Mouse (Mus musculus) cerebellum, postnatal 14 days (tissue): Measurements from ENCODE around the gene Npff.
A peak's percentile ranks its signal among the peaks of the same experiment; 100 is the strongest.

ENCODE experiments used
- DNase-seq, 2 experiments: peaks; one replicate each; pipeline ENCODE4 v3.0.0; 2021; ENCODE audit warnings: mixed read lengths in 2 of 2

Gene Npff

DNA sequence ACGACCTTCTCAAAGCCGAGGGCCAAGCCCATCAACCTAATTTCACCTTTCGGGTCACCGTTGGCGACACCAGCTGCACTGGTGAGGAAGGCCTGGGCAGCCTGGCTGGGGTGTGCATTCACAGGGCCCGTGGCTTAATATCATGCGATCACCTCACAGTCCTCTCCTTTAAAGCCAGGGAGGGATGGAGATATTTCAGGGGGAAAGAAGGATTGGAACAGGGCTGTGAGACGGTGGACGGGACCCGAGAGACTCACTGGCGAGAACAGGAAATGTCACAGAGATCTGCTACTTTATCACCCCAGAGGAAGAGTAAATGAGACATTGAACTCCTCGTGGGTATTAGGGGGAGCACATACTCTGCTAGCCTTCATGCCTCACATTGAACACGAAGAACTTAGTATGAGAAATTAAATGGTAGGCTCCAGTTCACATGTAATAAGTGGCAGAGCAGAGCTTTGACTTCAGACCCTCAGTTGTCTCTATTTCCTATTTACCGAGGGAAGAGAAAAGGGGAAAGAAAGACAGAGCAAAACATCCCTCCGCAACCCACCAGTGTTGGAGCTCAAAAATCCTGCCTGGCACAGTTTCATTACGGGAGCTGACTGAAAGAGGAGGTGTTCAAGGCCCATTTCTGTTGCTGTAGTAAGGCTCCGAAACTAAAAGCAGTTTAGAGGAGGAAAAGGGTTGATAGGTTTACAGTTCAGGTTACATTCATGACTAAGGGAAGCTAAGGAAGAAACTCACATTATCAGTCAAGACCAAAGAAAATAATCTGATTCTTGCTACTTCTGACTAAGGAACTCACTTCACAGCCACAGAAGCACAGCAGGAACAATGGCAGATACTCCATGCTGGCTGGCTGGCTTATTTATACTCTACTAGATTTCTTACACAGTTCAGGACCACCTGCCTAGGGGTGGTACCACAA lies 5.3 kb downstream of the Npff start:
- peak in 1 of 2 experiments; percentile 47 for DNase-seq

- DNase-seq: no peak
Measured at GRCm38 (mm10) chr15:102518859-102519201, 5.9 kb downstream of the Npff start.

GRCm38 (mm10) chr15:102517976-102518858 lies 6.5 kb downstream of the Npff start, which contains the start of gene Tarbp2:
Tarbp2 (plus strand) TSS chr15:102518192.
- peak; percentile 99 for DNase-seq

GRCm38 (mm10) chr15:102517631-102517975 lies 7.1 kb downstream of the Npff start:
- no peak for DNase-seq

GRCm38 (mm10) chr15:102516728-102517404 lies 7.9 kb downstream of the Npff start, which contains the start of gene Map3k12:
Map3k12 (minus strand) TSS chr15:102517064.
- peak; percentile 89 to 92 for DNase-seq

DNA sequence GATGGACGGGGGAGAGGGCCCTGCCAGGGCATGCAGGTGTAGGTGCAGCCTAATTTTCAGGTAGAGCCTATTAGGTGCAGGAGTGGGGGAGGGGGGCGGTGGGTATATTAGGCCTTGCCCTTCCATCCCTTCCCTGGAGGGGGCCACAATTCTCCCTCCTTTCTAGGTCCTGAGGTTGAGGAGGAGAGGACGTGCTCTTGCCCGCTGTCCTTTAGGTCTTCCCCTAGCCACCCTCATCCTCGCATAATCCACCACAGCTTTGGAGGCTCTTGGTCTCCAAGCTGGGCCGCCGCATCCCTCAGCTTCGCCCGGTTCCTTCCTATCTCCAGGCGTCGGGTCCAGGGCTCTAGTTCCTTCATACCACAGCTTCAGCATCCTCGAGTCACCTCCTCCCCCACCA lies 8.4 kb downstream of the Npff start:
- DNase-seq: peak; percentile 75 to 90

DNA sequence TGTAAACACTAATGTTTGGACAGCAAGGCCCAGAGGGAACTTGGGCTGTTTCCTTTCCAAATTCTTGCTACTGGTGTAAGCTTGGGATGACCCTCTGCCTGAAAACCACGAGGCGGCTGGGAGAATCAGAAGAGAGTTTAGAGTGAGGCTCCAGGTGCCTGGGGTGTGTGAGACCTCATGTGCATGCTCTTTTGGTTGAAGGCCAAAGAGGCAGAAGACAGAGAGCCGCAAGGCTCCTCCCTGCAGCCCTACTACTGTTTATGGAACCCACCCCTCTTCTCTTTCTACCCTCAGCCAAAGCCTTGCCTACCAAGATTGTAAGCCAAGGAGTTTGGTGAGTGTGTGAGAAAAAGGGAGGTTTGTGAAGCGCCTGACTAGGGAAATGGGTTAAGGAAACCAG lies 9.0 kb downstream of the Npff start:
- peak in 1 of 2 experiments; percentile 60 for DNase-seq

GRCm38 (mm10) chr15:102515261-102515660 lies 9.5 kb downstream of the Npff start:
- no peak for DNase-seq

GRCm38 (mm10) chr15:102513004-102513403 lies 11.7 kb downstream of the Npff start:
- DNase-seq: no peak

- no peak for DNase-seq
Measured at GRCm38 (mm10) chr15:102512471-102512870, 12.3 kb downstream of the Npff start.

DNA sequence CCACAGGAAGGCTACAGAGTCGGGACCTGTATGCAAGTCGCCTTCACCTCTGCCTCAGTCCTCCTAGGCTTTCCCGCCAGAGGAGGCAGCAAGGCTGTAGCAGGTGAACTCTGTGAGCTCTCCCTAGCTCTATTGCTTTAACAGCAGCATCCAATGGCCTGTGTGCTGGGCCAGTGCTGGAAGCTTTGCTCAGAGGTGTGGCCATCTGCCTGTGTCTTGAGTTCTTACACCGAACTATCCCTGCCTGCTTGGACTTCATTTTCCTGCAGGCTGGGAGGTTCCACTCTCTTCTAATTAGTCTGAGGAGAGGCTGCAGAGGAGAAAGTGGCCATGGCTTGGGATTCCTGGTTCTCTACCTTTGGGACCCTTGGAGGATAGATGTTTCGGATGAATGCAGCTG lies 12.7 kb downstream of the Npff start:
- DNase-seq: no peak

DNA sequence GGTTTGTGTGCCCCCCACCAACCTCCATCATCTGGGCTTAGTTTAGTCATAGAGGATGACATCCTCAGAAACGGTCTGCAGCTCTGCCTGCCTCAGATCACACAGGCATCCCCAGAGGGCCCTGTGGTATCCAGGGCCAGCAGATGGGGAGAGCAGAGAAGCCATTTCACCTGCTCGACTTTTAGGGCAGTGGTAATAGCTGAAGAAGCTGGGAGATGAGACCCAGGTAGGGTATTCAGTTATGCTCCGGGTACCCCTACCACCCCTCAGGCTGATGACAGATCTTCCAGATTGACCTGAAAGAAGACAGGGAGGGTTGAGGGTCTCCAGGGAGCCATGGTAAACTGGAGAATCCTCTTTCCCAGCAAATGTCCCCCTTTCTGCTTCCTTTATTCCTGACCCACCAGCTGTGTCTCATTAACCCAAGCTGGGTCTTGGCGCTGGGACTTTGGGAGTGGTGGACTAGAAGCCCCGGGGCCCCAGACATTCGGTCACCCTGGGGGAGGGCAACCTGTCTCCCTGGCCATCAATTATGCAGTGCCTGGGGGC lies 13.4 kb downstream of the Npff start:
- DNase-seq: peak; percentile 40 to 56

DNA sequence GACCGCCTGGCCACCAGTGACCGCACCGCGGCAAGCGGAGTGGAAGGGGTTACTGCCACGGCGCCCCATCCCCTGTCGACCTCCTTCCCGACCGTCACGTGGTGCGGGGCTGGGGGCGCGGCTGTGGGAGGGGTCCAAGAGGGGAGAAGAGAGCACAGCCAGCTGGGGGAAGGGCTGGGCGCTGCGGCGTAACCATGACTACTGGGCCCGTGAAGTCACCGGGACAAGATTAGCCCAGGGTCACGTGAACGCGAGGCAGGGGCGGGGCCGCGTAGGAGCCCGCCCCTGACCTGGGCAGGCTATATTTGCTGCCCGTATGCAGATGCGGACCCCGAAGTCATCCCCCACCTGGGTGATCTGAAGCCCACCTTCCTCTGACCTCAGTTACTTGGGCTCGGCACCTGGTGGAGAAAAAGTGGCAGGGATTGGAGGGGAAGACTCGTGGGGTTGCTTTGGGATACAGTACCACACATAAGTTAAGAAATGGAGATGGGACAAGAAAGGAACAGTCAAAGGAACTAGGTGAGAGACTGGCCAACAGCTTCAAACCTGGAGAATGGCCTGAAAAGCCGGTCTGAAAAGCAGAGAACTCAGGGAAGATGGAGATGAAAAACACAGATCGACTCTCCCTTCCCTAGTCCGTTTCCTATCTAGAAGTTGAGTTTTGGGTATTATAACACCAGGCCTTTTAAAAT lies 14.0 kb downstream of the Npff start:
- DNase-seq: peak; percentile 87 to 91

DNA sequence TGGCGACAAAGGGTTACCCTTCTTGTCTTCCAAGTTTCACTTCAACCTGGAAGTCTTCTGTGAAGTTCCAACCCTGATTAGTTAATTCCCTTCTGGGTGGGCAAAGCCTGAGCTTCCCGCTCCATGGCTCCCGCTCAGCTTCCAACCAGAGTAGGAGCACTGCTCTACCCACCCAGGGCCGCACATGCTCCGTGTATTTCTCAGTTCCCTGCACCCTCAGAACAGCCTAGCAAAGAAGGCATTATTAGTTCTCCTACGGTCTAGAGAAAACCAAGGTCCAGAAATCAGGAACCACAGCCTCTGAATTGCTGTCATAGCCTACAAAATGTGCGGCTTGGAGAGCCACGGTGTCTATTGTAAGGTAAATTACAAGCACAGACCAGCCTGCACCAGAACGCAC lies 14.6 kb downstream of the Npff start:
- DNase-seq: peak in 1 of 2 experiments; percentile 40

DNA sequence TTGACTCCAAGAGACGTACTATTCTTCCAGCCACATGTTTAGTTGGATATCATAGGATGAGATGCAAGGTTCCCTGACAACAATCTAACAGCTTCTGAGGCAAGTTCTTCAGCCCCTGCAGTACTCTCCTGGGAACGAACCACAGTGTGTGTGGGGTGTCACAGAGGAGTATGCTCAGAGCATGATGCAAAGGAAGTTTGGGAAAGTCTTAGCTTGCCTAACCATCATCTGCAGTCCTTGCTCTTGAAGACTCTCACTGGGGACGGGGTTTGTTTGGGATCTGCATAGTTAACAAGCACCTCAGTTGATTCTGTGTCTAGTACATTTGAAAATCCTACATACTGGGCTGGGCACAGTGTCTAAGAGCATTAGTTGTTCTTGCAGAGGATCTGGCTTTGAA lies 16.4 kb downstream of the Npff start:
- DNase-seq: no peak

DNA sequence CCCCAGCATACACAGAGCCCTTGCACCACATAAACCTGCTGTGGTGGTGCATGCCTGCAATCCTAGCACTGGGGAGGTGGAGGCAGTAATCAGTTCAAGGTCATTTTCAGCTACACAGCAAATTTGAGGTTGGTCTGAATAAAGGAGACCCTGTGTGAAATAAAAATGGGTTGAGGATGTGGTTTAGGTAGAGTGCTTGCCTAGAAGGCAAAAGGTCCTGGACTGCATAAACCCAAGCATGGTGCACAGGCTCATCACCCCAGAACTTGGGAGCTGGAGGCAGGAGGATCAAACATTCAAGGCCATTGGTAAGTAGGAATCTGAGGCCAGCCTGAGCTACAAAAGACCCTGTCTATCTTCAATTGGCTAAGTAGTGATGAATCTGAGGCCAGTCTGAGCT lies 17.2 kb downstream of the Npff start:
- DNase-seq: no peak

GRCm38 (mm10) chr15:102506864-102507263 lies 17.9 kb downstream of the Npff start:
- DNase-seq: no peak

- DNase-seq: no peak
Measured at GRCm38 (mm10) chr15:102506464-102506830, 18.3 kb downstream of the Npff start.

- DNase-seq: no peak
Measured at GRCm38 (mm10) chr15:102505770-102506463, 18.8 kb downstream of the Npff start.

DNA sequence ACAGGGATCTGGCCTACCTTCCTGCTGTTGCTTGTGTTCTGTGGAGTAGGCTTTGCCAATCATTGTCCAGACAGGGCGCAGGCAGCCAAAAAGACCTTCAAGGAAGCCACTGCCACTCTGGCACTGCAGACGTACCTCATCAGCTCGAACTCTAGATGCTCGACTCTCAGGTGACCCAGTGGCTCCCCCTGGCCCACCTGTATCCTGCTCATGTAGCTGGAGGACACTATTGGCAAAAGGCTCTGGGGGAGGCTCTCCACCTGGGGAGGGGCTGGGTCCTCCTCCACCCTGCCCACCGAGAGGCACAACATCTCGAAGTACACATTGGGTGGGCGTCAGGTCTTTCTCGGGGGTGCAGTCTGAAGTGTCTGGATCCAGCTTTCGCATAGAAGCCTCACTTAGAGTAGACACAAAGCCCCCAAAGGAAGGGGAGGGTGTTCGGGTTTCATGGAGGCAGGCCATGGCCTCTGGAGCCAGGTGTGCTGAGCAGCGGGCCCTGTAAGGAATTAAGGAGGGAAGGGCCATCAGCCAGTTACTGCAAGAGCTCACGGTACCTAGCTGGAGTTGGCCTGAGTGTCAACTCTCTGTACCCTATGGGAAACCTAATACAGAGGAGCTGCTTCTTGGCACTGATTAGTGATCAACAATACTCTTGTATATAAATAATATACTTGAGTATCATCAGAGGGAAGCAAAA lies 19.5 kb downstream of the Npff start:
- DNase-seq: no peak
